Mouse (Mus musculus) gastrocnemius, postnatal 36 days (tissue): ENCODE results near the gene Pnpla5. TPM values are rescaled to one million over a fixed set of nuclear protein-coding genes. Genes with fewer than 3 reads are reported as not detected.
A peak's percentile ranks its signal among the peaks of the same experiment; 100 is the strongest.

Source experiments
- DNase-seq, 2 experiments: peaks; one replicate each; pipeline ENCODE4 v3.0.0; 2022
- intact Hi-C: fragments of 180-260 bp; cut with DNase I; formaldehyde crosslinking; loops from one replicate; pipeline ENCODE4 v1.15.1; 2025
- microRNA-seq, 2 experiments: library from miRNA; unstranded; fragments of <30 nt; microRNA quantifications; one replicate each; pipeline ENCODE4 v1.2.0; 2021
- total RNA-seq, 2 experiments: library from RNA; stranded (reverse); gene quantifications; 2 replicates each; pipeline ENCODE4 v1.2.3; 2021

The Pnpla5 gene
- total RNA-seq, 2 experiments from 2014 or later: not detected

GRCm38 (mm10) chr15:84073058-84073457 is 49.9 kb downstream of the Pnpla5 start:
- DNase-seq: no peak
- intact Hi-C loops: loop anchor here (5.0 kb wide), 2 partner anchors 94 to 559 kb away; partner anchors contain the start of gene Pnpla3

- intact Hi-C loops: loop anchor here (5.0 kb wide), 2 partner anchors 95 to 560 kb away; partner anchors contain the start of gene Pnpla3
- peak; percentile 26 to 31 for DNase-seq
Measured at GRCm38 (mm10) chr15:84072226-84072625, 50.7 kb downstream of the Pnpla5 start.

- intact Hi-C loops: loop anchor here (5.0 kb wide), 2 partner anchors 97 to 562 kb away; partner anchors contain the start of gene Pnpla3
- DNase-seq: no peak
Measured at GRCm38 (mm10) chr15:84070116-84070676, 52.8 kb downstream of the Pnpla5 start.

GRCm38 (mm10) chr15:84069455-84070050 is 53.4 kb downstream of the Pnpla5 start:
- no peak for DNase-seq
- intact Hi-C loops: loop anchor here (5.0 kb wide), 2 partner anchors 98 to 563 kb away; partner anchors contain the start of gene Pnpla3

- intact Hi-C loops: no loop called here
- no peak for DNase-seq
Measured at GRCm38 (mm10) chr15:84065701-84066100, 57.3 kb downstream of the Pnpla5 start.

GRCm38 (mm10) chr15:84065140-84065539 is 57.8 kb downstream of the Pnpla5 start, which contains the start of gene Efcab6:
Gene Efcab6 (minus strand): TSS chr15:84065379.
- intact Hi-C loops: no loop called here
- no peak for DNase-seq

Small RNA genes lying within 50 kb of the gene (microRNA-seq; reads per million reads assigned to microRNA genes)
- gene Mir6392: 0 reads per million in 2 experiments

Other genes with a start within 250 kb of the Pnpla5 start
- 1 to 10 TPM; 4.7 to 5.0 TPM for gene Efcab6, start 57.8 kb downstream of the Pnpla5 start, total RNA-seq
- not detected for gene Sult4a1, start 17.4 kb downstream of the Pnpla5 start, total RNA-seq
- 1 to 10 TPM; 3.8 to 5.9 TPM for gene Pnpla3, start 44.7 kb upstream of the Pnpla5 start, total RNA-seq
- gene Samm50, start 69.1 kb upstream of the Pnpla5 start, total RNA-seq: 100 to 1,000 TPM; 169 to 174 TPM
- gene Parvb, start 108.9 kb upstream of the Pnpla5 start, total RNA-seq: 10 to 100 TPM; 45.8 to 49.5 TPM
- gene Parvg, start 200.9 kb upstream of the Pnpla5 start, total RNA-seq: under 1 TPM; 0.74 to 0.97 TPM